Mouse (Mus musculus) heart, embryonic 10.5 days (tissue): Measurements from ENCODE around the gene Idh1. TPM values are rescaled to one million over a fixed set of nuclear protein-coding genes. Genes with fewer than 3 reads are reported as not detected.

Experiments used
- DNase-seq: peaks from one replicate; pipeline ENCODE4 v3.0.0-alpha.2; 2017; ENCODE audit warnings: low spot score
- H3K27ac ChIP-seq: fragments of 300-500 bp; sonication (generic); 2 replicates; pipeline ENCODE4 v1.5.1; 2016; ENCODE audit warnings: mild to moderate bottlenecking
- H3K27me3 ChIP-seq: fragments of 300-500 bp; sonication (generic); 2 replicates; pipeline ENCODE4 v1.6.1; 2016; ENCODE audit warnings: mild to moderate bottlenecking; ENCODE audit not compliant: poor library complexity, insufficient read depth, severe bottlenecking
- H3K36me3 ChIP-seq: fragments of 300-500 bp; sonication (generic); 2 replicates; pipeline ENCODE4 v1.6.1; 2016; ENCODE audit warnings: mild to moderate bottlenecking, moderate library complexity
- H3K4me1 ChIP-seq: fragments of 300-500 bp; sonication (generic); 2 replicates; pipeline ENCODE4 v1.6.1; 2016; ENCODE audit warnings: mild to moderate bottlenecking
- H3K4me3 ChIP-seq: fragments of 300-500 bp; sonication (generic); 2 replicates; pipeline ENCODE4 v1.5.1; 2016; ENCODE audit warnings: mild to moderate bottlenecking, moderate library complexity
- H3K9me3 ChIP-seq: fragments of 300-500 bp; sonication (generic); 2 replicates; pipeline ENCODE4 v1.6.1; 2016; ENCODE audit warnings: mild to moderate bottlenecking, moderate library complexity
- WGBS: fragments of 180-500 bp; shearing (Covaris S2); methylation state at CpG from one replicate; pipeline ENCODE4 v1.1.7; 2016; 5-methylcytosine and 5-hydroxymethylcytosine counted together
- polyA plus RNA-seq: library from polyadenylated mRNA; unstranded; fragments of >200 nt; fragmentation: Nextera tagmentation; extraction: Ambion mirVana; gene quantifications from 2 replicates; pipeline ENCODE4 v1.2.1, GENCODE M21; 2016

Idh1 gene
- polyA plus RNA-seq, 1 experiment from 2014 or later, result 111 TPM

GRCm38 (mm10) chr1:65171579-65171978, 14.7 kb downstream of the Idh1 start:
- H3K36me3 ChIP-seq, result peaks cover 78% of the 10 kb centered on the region
- 82% methylated on average over 4 of the region's 4 CpGs for WGBS

DNA sequence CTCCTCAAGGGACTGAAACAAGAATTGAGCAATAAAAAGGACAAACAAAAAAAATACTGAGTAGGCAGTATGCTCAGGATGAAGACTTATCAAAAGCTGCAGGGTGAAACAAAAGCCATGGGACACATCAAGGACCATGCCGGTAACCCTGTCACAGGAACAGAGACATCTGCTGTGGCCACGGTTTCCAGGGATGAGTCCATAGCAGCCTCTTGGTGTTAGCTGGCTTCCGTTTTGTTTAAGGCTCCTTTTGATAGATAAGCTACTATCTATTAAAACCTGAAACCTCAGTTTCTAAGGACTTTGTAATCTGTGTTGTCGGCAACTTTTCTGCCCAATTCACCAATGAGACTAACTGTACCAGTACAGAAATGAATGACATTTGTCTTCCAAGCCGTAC, 16.4 kb downstream of the Idh1 start:
- peaks cover 94% of the 10 kb centered on the region for H3K36me3 ChIP-seq
- no peak overlapping the region for H3K27ac ChIP-seq
- DNase-seq, result no peak
- WGBS, result 73% methylated on average over 5 of the region's 5 CpGs
- no peaks in the 10 kb centered on the region for H3K9me3 ChIP-seq
- no peak overlapping the region for H3K4me3 ChIP-seq
- no peaks in the 10 kb centered on the region for H3K27me3 ChIP-seq
- H3K4me1 ChIP-seq, result no peaks in the 10 kb centered on the region

More at GRCm38 (mm10) chr1:65171579-65171978, 14.7 kb downstream of the Idh1 start:
- no peak for DNase-seq
- Histone ChIP-seq H3K27me3 (no peaks in the 10 kb centered on the region), H3K4me3 (no peak overlapping the region), H3K27ac (no peak overlapping the region), H3K4me1 (no peaks in the 10 kb centered on the region), H3K9me3 (no peaks in the 10 kb centered on the region)

- Histone ChIP-seq H3K4me3 (no peak overlapping the region), H3K9me3 (no peaks in the 10 kb centered on the region), H3K27ac (no peak overlapping the region), H3K4me1 (no peaks in the 10 kb centered on the region), H3K27me3 (no peaks in the 10 kb centered on the region), H3K36me3 (peaks cover 96% of the 10 kb centered on the region)
- WGBS, result 93% methylated on average over 7 of the region's 7 CpGs
- DNase-seq, result no peak
Measured at GRCm38 (mm10) chr1:65169536-65169935, 16.8 kb downstream of the Idh1 start.

- no peak overlapping the region for H3K4me3 ChIP-seq
- WGBS, result 87% methylated on average over 1 of the region's 1 CpGs
- DNase-seq, result no peak
- H3K27me3 ChIP-seq, result no peaks in the 10 kb centered on the region
- H3K4me1 ChIP-seq, result no peaks in the 10 kb centered on the region
- no peak overlapping the region for H3K27ac ChIP-seq
- H3K9me3 ChIP-seq, result no peaks in the 10 kb centered on the region
- peaks cover 93% of the 10 kb centered on the region for H3K36me3 ChIP-seq
Measured at GRCm38 (mm10) chr1:65167496-65167895, 18.8 kb downstream of the Idh1 start.

GRCm38 (mm10) chr1:65162210-65162609, 24.1 kb downstream of the Idh1 start:
- Histone ChIP-seq H3K4me3 (no peak overlapping the region), H3K36me3 (peaks cover 88% of the 10 kb centered on the region), H3K27ac (no peak overlapping the region), H3K4me1 (no peaks in the 10 kb centered on the region), H3K27me3 (no peaks in the 10 kb centered on the region), H3K9me3 (no peaks in the 10 kb centered on the region)
- 83% methylated on average over 1 of the region's 1 CpGs for WGBS
- DNase-seq, result no peak

DNA sequence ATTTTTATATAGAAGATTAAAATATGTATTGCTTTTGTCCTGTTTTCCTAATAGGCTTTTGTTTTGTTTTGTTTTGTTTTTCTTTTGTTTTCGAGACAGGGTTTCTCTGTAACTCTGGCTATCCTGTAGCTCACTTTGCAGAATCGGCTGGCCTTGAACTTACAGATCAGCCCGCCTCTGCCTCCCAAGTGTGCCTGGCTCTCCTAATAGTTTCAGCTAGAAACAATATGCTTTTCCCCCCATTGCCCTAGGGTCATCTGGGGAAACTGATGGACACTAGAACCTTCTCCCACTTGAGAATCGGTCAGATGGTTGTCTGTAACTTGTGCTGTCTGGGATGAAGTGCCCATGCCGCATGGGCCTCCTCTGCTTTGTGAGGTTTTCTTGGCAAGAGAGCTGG, 30.2 kb downstream of the Idh1 start:
- Histone ChIP-seq H3K36me3 (peaks cover 32% of the 10 kb centered on the region), H3K4me1 (no peaks in the 10 kb centered on the region), H3K27me3 (no peaks in the 10 kb centered on the region), H3K4me3 (no peak overlapping the region), H3K9me3 (no peaks in the 10 kb centered on the region), H3K27ac (no peak overlapping the region)
- no peak for DNase-seq
- 87% methylated on average over 5 of the region's 5 CpGs for WGBS

DNA sequence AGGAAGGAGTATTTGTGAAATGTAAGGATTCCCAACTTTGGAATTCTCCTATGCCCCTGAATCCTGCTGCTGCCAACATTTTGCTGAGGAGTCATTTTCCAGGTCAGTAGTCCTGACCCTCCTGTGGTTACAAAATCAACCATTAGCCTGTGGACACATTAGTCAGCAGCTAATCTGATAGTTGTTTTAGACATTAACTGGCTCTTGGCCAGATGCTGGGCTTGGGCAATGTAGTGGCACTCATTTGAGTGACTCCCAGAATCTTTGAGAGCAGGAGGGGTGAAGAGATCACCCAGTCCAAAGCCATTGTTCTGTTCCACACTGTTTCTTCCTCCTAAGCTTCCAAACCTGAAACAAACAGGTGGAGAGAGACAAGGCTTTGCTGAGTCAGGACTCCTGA, 31.5 kb downstream of the Idh1 start:
- DNase-seq, result no peak
- Histone ChIP-seq H3K4me3 (no peak overlapping the region), H3K27me3 (no peaks in the 10 kb centered on the region), H3K4me1 (no peaks in the 10 kb centered on the region), H3K36me3 (peaks cover 19% of the 10 kb centered on the region), H3K9me3 (no peaks in the 10 kb centered on the region), H3K27ac (no peak overlapping the region)

GRCm38 (mm10) chr1:65147971-65148370, 38.3 kb downstream of the Idh1 start:
- Histone ChIP-seq H3K27me3 (no peaks in the 10 kb centered on the region), H3K9me3 (no peaks in the 10 kb centered on the region), H3K4me1 (no peaks in the 10 kb centered on the region), H3K4me3 (no peak overlapping the region), H3K36me3 (no peaks in the 10 kb centered on the region), H3K27ac (no peak overlapping the region)
- no peak for DNase-seq
- WGBS, result 77% methylated on average over 3 of the region's 3 CpGs

GRCm38 (mm10) chr1:65147326-65147725, 39.0 kb downstream of the Idh1 start:
- DNase-seq, result no peak
- 88% methylated on average over 5 of the region's 5 CpGs for WGBS
- H3K4me1 ChIP-seq, result no peaks in the 10 kb centered on the region
- no peaks in the 10 kb centered on the region for H3K36me3 ChIP-seq
- H3K27ac ChIP-seq, result no peak overlapping the region
- H3K27me3 ChIP-seq, result no peaks in the 10 kb centered on the region
- no peaks in the 10 kb centered on the region for H3K9me3 ChIP-seq
- no peak overlapping the region for H3K4me3 ChIP-seq

DNA sequence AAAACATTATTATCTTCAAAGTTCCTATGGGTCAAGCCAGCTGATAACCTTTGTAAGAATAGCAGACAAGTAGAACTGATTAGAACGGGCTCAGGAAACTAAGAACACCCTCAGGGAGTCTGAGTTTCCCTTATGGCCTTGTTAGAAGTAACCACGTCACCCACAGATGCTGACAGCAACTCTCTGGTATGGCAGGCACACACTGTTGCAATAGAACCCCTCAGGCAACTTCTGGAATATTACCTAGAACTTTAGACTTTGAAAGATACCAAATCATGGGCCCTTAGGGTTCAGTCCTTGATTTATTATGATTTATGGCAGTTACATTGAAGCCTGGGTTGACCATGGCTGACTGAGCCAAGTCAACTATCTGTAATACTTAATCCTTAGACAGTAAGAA, 39.7 kb downstream of the Idh1 start:
- H3K4me3 ChIP-seq, result no peak overlapping the region
- H3K4me1 ChIP-seq, result no peaks in the 10 kb centered on the region
- 33% methylated on average over 2 of the region's 2 CpGs for WGBS
- DNase-seq, result no peak
- H3K27ac ChIP-seq, result no peak overlapping the region
- no peaks in the 10 kb centered on the region for H3K9me3 ChIP-seq
- no peaks in the 10 kb centered on the region for H3K27me3 ChIP-seq
- no peaks in the 10 kb centered on the region for H3K36me3 ChIP-seq

GRCm38 (mm10) chr1:65144783-65145182, 41.5 kb downstream of the Idh1 start:
- H3K27me3 ChIP-seq, result no peaks in the 10 kb centered on the region
- H3K27ac ChIP-seq, result no peak overlapping the region
- H3K4me3 ChIP-seq, result no peak overlapping the region
- no peak for DNase-seq
- H3K36me3 ChIP-seq, result no peaks in the 10 kb centered on the region
- H3K4me1 ChIP-seq, result no peaks in the 10 kb centered on the region
- H3K9me3 ChIP-seq, result no peaks in the 10 kb centered on the region
- 95% methylated on average over 2 of the region's 2 CpGs for WGBS

DNA sequence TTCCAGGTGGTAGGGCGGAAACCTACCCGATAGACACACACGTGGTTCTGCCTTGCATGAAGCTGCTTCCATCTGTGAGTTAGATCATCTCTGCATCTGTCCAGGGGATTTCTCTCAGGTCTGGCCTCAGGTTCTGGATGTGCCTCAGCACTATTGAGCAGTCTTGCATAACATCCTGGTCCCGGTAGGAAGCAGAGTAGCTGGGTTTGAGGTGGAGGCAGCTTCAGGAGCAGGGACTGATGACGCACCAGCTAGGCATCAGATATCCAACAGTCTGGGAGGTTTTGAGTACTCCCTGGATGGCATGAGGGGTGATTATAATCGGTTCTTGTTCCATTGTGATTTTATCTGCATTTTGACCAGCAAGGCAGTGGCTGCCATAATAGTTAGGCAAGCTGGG, 48.7 kb downstream of the Idh1 start:
- Histone ChIP-seq H3K9me3 (no peaks in the 10 kb centered on the region), H3K27me3 (no peaks in the 10 kb centered on the region), H3K4me1 (no peaks in the 10 kb centered on the region), H3K36me3 (no peaks in the 10 kb centered on the region), H3K4me3 (no peak overlapping the region), H3K27ac (no peak overlapping the region)
- no peak for DNase-seq
- 83% methylated on average over 6 of the region's 6 CpGs for WGBS

DNA sequence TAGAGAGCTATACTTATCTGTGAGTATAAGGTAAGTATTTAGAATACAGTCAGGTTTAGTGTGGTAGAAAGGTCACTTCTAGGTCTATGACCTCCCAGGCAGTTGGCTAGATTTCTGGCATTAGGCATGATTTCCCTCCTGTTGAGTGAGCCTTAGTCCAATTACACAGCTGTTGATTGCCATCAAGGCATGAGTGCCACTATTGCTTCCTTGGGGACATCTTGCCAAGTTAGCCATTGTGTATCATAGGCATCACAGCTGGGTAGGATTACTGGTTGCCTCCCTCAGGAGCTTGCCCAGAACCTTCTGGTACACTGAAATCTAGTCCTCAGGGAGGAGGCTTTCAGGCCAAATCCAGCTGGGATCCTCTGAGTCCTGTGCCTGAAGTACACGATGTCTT, 53.5 kb downstream of the Idh1 start:
- Histone ChIP-seq H3K27me3 (no peaks in the 10 kb centered on the region), H3K27ac (no peak overlapping the region), H3K4me3 (no peak overlapping the region), H3K9me3 (no peaks in the 10 kb centered on the region), H3K36me3 (no peaks in the 10 kb centered on the region), H3K4me1 (no peaks in the 10 kb centered on the region)
- WGBS, result 88% methylated on average over 1 of the region's 1 CpGs
- no peak for DNase-seq

GRCm38 (mm10) chr1:65131671-65132070, 54.6 kb downstream of the Idh1 start:
- Histone ChIP-seq H3K4me1 (no peaks in the 10 kb centered on the region), H3K27ac (no peak overlapping the region), H3K27me3 (no peaks in the 10 kb centered on the region), H3K9me3 (no peaks in the 10 kb centered on the region), H3K36me3 (no peaks in the 10 kb centered on the region), H3K4me3 (no peak overlapping the region)
- no peak for DNase-seq
- WGBS, result 78% methylated on average over 1 of the region's 1 CpGs
